Mouse (Mus musculus) CH12F3 (cell line): ENCODE measurements around the gene Ucp1.
"Not testable (repeated sequence)": the region's sequence is repeated elsewhere in the genome, so short reads cannot be mapped to it uniquely, and the experiment has no call there.

Experiments used
- in situ Hi-C: fragments of 300-500 bp; cut with MboI; formaldehyde crosslinking; loops from 2 replicates; pipeline ENCODE4 v1.14.3; 2020; ENCODE audit warnings: low sequenced_read_pairs

Gene Ucp1

DNA sequence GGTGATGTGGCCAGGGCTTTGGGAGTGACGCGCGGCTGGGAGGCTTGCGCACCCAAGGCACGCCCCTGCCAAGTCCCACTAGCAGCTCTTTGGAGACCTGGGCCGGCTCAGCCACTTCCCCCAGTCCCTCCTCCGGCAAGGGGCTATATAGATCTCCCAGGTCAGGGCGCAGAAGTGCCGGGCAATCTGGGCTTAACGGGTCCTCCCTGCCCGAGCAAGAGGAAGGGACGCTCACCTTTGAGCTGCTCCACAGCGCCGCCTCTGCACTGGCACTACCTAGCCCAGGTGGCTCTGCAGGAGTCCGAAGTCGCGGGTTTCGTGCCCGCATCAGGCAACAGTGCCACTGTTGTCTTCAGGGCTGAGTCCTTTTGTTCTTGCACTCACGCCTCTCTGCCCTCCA, at the start of gene Ucp1:
Gene Ucp1, plus strand, starts transcription at position 177 of the 400 bp plus-strand sequence.
- in situ Hi-C loops: no loop called here

DNA sequence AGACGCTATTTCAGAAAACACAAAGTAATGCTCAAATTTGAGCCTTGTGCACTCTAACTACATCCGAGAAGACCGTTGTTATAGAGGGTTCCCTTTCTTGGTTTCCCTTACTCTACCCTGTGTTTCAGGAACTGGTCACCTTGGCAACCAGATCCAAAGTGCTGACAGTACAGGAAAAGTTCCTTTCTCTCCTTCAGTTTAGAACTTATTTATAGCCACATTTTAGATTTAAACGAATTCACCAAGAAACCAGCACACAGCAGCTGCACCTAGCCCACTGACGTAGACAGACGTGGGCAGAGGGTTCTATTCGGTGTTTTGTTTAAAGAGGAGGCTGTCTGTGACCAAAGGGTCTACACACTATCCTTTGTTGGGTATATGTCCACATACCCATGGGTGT, 46.0 kb upstream of the Ucp1 start:
- in situ Hi-C loops: no loop called here

DNA sequence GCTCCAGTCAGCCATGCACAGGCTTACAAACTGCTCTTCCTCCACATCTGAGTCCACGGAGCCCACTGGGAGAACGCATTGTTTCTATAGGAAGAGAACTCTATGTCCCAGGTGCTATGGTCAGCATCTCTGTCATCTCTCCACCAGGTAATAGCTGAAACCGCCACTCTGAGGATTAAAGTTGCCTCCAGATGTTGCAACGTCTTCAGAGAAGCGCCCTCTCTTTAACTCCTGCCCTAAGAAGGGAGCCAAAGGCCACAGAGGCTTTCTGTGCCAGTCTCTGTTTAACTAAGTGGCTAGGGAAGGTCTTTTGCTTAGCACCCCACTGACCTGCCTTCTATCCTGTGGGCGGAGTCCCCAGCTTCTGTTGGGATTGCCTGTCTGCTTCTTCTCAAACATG, 39.3 kb upstream of the Ucp1 start:
- in situ Hi-C loops: no loop called here

DNA sequence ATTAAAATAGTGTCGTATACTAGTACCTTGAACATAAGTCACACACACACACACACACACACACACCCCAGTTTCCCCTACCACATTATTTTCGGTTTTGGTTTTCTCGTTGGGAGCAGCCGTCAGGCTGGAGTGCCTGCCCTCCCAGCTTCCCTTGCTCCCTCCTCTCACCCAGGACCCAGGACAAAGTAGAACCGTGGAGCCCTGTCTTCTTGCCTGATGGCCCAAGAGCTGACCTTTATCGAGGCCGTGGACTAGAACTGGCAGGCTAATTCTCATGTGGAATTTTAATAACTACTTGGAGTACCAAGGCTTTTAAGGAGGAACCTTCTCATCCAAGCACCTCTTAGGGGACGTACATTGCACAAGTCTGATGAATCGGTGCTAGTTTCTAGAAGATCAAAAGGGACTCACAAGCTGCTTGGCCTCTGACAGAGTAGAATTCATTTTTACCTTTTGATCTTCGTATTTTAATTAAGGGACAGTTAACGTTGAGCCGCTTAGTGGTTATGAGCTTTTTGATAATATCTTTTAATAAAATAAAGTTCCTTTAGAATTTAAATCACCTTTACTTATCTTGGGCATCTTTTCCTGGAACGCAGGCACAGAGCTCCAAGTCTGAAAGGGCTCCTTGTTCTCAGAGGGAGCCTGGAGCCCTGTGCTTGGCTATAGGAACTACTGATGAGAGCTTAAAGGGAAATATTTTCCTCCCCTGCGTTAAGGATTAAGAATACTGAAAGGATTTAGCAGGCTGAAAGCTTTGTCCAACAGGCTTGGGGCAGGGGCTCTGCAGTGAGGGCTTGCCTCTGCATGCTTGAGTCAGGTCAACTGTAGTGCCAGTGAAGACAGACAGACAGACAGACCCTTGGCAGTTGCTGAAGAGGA, 38.5 kb upstream of the Ucp1 start:
- in situ Hi-C loops: no loop called here

DNA sequence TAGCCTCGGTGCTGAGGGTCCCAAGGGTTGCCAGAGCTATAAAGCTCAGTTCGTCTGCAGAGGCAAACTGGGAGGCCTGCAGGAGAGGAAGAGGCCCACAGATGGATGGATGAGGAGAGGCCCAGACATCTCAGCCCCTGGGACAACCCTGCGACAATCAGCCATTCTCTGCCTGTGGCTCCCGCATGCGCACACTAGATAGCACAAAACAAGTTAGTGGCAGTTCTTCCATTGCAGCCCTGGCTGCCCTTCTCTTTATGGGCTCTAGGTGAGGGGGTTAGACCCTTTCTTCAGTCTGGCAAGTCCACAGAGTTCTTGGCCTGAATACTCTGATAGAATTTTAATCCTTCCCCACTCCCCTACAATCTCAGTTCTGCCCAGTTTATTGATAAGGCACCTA, 37.4 kb upstream of the Ucp1 start:
- in situ Hi-C loops: no loop called here

DNA sequence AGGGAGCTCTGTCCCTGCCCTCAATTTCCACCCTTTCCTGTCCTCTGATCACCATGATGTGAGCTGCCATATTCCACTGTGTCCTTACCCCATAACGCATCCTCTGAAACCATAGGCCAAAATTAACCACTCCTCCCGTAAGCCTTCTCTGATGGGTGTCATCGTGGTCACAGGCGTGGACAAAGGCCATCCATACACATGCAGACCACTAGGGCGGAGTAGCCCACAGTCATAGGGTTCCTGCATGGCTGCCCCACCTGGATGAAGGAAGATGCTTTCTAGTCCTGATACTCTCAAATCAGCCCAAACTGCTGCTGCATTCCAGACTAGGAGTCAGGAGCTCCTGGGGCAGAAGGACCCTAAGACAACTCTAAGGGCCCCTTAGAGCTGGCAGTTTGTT, 32.5 kb upstream of the Ucp1 start:
- in situ Hi-C loops: no loop called here

DNA sequence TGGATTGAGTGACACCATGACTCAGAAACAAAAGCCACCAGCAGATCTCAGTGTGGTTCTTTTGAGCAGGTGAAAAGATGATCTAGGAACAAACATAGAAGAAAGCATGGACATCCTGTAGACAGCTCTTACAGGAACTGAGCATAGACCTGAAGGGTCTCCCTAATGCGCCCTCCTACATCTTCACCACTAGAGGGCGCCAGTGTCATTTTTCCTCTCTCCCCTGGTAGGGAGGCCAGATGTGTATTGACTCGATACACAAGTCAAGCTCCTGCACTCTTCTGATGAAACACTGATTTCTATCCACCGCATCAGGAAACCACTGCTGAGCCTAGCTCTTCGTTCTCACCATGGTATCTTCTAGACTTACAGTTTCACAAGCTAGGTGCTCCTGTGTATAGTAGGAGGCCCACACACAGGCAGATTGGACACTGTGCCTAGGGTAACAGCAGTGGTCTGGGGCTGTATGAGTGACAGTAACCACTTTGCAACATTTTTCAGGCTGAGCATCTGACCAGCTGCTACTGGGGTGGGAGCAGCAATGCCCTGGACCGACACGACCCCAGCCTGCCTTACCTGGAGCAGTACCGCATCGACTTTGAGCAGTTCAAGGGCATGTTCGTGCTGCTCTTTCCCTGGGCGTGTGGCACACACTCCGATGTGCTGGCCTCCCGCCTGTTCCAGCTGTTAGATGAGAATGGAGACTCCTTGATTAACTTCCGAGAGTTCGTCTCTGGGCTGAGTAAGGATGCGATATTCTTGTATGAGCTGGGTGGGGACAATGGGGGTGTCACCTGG, 29.5 kb upstream of the Ucp1 start:
- in situ Hi-C loops: no loop called here

DNA sequence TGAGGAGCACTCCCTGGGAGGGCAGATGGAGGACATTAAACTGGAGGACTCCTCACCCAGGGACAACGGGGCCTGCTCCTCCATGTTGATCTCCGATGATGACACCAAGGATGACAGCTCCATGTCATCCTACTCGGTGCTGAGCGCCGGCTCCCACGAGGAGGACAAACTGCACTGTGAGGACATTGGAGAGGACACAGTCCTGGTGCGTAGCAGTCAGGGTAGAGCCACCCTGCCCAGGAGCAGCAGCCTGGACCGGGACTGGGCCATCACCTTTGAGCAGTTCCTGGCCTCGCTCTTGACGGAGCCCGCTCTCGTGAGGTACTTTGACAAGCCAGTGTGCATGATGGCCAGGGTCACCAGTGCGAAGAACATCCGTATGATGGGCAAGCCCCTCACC, 19.0 kb upstream of the Ucp1 start:
- in situ Hi-C loops: no loop called here

DNA sequence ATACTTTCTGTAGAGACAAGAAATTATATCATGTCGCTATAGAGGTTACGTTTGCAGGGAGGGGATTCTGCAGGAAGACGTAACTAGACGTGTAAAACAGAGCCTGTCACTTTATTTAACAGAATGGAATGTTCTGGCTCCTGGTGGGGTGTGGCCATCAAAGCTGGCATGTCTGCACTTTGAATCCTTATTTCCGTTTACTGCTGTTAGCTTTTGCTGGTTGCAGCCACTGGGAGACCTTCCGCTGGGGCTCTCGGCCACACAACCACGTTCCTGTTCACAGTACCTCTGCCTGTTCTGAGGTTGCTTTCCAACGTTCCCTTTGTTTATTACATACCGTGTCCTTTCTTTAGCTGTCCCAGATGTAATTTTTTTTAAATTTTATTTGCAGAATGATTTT, 17.7 kb upstream of the Ucp1 start:
- in situ Hi-C loops: no loop called here

DNA sequence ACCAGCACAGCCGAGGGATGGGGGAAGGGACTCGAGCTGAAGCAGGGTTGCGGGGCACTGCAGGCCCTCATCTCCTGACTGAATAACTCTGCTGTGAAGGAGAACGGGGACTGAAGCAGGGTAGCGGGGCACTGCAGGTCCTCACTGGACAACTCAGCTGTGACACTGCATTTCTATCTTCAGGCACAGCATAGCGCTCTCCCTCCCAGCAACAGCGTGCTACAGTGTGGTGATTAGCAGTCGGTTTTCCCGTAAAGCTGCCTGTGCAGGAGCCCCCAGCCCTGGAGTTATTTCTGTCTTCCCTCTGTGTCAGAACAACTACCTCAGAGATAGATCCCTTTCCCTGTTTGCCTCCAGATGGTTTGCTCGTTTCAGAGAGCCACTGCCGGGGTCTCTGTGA, 15.7 kb upstream of the Ucp1 start:
- in situ Hi-C loops: no loop called here

DNA sequence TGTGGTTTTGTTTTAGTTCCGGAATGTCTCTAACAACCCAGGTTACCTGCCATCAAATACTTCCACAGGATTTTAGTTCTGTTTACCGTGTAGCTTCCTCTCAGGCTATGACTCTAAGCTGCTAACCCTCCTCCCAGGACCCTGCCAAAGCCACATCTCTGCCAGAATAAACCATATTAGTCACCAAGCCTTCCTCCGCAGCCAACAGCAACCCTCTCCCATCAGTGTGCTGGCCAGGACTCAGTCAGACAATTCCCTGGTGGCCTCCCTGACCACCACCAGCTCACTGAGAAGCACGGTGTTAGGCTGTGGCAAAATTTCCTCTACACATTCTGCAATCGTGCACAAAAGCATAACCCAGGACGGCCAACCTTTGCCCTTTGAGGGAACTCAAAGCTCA, 11.7 kb upstream of the Ucp1 start:
- in situ Hi-C loops: no loop called here

DNA sequence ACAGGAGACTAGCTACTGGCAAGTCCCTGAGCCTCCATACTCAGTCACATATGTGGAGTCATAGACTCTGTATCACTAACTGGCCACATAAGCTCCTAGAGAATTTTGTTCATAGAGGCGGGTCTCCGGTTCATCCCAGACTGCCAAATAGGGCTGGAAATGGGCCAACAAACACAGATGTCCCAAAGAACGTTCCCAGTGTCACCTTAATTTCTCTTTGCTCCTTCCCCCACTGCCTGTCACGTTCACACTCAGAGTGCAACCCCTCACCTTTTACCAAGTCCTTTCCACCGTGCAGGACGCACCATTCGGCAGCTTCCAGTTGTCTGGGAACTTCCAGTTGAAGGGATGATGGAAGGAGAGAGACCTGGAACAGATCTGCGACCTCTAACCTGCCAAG, 4.8 kb upstream of the Ucp1 start:
- in situ Hi-C loops: no loop called here

DNA sequence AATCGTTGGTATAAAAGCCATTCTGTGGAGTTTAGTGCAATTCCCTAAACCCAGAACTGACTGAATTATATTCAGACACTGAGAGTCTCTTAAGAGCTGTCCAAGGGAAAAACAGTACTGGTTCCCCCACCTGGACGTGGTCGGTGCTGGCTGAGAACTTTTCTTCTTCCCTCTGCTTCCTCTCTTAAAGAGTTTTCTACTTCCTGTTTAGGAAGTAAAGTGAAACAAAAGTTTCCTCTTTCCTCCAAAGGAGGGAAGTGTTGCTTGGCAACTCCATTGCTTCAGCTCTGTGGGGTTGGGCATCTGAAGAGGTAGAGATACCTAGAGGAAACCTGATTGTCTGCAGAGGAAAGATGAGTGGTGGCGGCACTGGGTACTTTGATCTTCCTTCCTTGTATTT, 7.2 kb downstream of the Ucp1 start:
- in situ Hi-C loops: no loop called here

DNA sequence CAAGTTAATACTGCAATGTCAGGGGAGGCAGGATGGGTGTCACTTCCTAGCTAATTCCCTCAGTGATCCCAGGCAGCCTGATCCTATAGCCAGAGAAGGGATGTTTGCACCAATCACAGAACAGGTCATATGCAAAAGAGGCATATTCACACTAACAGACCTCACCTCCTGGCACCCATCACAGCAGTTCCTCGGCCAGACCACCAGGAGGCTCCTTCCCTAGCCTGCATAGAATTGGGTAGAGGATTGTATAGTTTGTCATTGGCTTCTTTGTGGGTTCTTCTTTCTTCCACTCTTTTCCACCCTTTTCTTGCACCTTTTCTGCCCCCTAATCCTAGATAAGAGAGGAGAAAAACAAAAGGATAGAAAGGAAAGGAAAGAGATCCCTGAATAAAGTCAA, 10.0 kb downstream of the Ucp1 start:
- in situ Hi-C loops: no loop called here

DNA sequence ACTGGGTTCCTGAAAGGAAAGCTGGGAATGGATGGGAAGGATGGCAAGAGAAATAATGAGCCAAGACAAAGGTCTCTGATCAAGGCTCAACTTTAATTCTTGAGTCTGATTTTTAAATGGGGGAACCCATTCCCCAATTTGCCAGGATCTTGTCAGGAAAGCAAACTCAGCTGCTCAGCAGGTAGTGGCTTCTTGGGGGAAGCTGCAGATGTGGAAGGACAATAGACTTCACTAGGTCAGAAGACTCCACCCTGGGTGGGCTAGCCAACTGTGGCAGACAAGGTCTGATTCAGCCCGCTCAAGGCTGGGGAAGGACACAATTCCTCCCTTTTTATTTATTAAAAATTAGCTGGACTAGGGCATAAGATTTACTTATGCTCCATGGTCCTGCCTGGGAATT, 14.8 kb downstream of the Ucp1 start:
- in situ Hi-C loops: no loop called here

DNA sequence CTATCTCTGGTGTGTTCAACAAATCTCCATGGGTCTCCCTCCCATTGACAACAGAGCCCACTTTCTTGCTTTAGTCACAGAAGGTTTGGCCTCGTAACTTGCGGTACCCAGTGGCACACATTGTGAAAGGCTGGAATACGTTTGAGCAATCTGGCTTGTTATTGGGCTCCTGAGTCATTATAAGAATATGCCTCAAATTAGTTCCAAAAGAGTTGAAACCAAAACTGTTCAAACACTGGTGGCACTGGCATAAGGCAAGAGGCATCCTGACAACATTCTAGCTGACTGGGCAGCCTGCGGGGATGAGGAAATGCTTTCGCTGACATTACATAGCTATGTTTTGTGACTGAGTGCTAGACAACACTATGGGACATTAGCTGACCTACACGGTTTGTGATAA, 19.7 kb downstream of the Ucp1 start:
- in situ Hi-C loops: no loop called here

DNA sequence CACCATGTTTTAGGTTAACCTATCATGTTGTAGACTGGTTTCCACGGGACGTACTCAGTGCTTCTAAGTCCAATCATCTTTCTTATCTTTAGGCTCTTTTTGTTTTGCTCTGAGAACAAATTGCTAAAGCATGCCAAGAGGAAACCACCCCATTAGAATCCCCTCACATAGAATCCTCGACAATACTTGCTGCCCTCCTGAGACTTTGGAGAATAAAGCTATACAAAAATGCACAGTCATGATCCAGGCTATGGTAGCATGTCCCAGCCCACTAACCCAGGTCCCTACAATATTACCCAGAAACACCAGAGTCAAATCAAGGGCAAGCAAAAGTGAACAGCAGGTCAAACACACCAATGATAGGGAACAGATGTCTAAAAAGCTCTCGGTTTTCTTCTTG, 24.9 kb downstream of the Ucp1 start:
- in situ Hi-C loops: not testable (repeated sequence)

DNA sequence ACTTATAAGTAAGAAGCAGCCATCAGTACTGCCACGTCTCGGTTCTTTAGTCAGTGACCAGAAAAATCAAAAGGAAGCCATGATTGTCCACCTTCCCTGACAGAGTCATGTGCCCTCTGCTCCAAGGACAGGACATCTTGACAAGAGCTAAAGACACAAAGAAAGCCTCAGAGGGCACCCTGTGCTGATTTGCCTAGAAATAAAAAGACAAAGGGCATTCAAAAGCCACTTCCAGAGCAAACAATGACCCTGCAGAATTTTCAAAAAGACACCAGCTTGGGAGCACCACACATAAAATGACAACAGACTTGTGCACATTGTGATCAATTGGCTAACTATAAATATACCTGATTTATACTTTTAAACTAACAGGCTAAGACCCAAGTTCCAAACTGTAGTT, 25.5 kb downstream of the Ucp1 start:
- in situ Hi-C loops: no loop called here

DNA sequence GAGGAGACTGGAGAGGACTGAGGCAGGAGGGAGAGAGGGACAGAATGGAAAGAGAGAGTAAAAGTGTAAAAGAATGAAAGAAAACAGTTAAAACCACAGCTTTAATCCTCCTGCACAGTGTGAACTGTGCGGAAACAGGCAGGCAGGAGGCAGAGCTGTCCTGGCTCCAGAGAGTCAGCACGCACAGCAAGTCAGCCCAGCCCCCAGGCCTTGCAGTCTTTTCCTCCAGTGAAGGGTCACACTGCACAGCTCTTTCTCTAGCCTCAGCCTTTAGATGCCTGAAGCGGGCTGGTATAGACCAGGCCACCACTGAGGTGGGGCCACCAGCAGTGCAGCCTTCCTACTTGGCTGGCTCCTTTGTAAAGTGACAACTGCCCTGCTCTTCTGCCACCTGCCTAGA, 30.4 kb downstream of the Ucp1 start:
- in situ Hi-C loops: no loop called here

DNA sequence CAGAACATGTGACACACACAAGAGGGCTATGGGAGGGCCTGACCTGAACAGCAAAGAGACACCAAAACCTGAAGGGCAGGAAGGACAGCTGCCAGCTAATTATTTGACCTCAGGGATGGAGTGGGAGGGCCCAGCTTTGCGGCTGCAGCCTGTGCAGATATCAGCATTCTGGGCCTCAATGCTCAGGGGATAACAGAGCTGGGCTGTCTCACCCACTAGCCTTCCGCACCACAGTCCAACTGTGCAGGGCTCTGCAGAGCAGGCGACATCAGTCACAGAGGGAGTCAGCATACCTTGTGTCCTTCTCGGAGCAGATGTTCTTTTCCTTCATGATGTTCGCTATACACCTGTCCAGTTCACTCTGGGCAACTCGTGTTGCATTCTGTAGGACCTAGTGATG, 32.2 kb downstream of the Ucp1 start:
- in situ Hi-C loops: no loop called here

DNA sequence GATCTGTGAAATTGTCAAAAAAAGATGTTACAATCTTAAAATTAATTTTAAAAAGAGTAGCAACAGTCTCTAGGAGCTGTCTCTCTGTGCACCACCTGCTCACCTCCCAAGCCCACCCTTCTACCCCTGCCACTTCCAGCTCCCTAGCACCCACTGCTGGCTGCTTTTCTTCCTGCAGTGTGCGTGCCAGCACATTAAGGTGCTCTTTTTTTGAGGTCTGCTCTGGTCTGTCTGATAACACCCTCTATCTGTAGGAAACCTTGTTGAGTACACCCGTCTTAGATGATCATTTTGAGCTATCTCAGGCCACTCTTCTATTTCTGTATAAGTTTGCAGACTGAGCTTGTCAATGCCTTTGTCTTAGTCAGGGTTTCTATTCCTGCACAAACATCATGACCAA, 32.9 kb downstream of the Ucp1 start:
- in situ Hi-C loops: no loop called here

DNA sequence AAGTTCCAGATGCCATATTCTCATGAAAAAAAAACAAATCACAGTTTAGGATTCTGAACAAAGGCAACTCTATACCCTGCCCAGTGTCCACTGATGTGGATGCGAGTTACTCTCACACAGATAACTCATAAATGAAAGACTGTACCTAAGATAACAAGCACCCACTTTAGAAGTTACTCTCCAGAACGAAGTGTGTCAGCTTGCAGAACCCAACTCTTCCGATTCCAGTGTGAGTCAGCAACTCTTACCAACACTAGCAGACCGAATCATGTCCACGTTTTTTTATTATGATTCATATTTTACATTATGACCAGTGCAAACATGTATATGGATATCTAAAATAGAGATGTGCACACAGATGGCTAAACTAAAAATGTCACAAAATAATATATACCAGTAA, 37.7 kb downstream of the Ucp1 start:
- in situ Hi-C loops: no loop called here
